Mouse (Mus musculus) kidney, embryonic 14.5 days (tissue): ENCODE measurements around the gene Ppil1. TPM values are rescaled to one million over a fixed set of nuclear protein-coding genes. Genes with fewer than 3 reads are reported as not detected.

Experiments
- ATAC-seq: fragments of 200-750 bp; cut with Nextera tagmentation; 2 replicates; pipeline ENCODE4 v1.8.0; 2017; ENCODE audit warnings: moderate number of reproducible peaks, mild to moderate bottlenecking, moderate TSS enrichment, moderate library complexity; ENCODE audit not compliant: low FRiP score, low TSS enrichment
- H3K27ac ChIP-seq: fragments of 300-500 bp; sonication (generic); 2 replicates; pipeline ENCODE4 v1.5.1; 2014; ENCODE audit warnings: low read depth, mild to moderate bottlenecking, low read length, moderate library complexity, mixed read lengths
- H3K27me3 ChIP-seq: fragments of 300-500 bp; sonication (generic); 2 replicates; pipeline ENCODE4 v1.6.1; 2014; ENCODE audit warnings: mild to moderate bottlenecking, low read length; ENCODE audit not compliant: control insufficient read depth, insufficient read depth
- H3K36me3 ChIP-seq: fragments of 300-500 bp; sonication (generic); 2 replicates; pipeline ENCODE4 v1.6.1; 2014; ENCODE audit warnings: low read length, mixed read lengths; ENCODE audit not compliant: control insufficient read depth, insufficient read depth
- H3K4me1 ChIP-seq: fragments of 300-500 bp; sonication (generic); 2 replicates; pipeline ENCODE4 v1.6.1; 2014; ENCODE audit warnings: low read length, mixed read lengths; ENCODE audit not compliant: control insufficient read depth, insufficient read depth
- H3K4me2 ChIP-seq: fragments of 300-500 bp; sonication (generic); replicated peaks from 2 replicates; pipeline ENCODE4 v1.6.1; 2014; ENCODE audit warnings: low read depth, mild to moderate bottlenecking, low read length
- H3K4me3 ChIP-seq: fragments of 300-500 bp; sonication (generic); 2 replicates; pipeline ENCODE4 v1.5.1; 2014; ENCODE audit warnings: mild to moderate bottlenecking, low read length
- H3K9ac ChIP-seq: fragments of 300-500 bp; sonication (generic); 2 replicates; pipeline ENCODE4 v1.6.1; 2014; ENCODE audit warnings: low read depth, mild to moderate bottlenecking, low read length, moderate library complexity
- H3K9me3 ChIP-seq: fragments of 300-500 bp; sonication (generic); 2 replicates; pipeline ENCODE4 v1.6.1; 2016; ENCODE audit warnings: low read length; ENCODE audit not compliant: control insufficient read depth
- WGBS: fragments of 180-500 bp; shearing (Covaris S2); extraction: QIAGEN DNeasy Blood & Tissue Kit; methylation state at CpG from one replicate; pipeline ENCODE4 v1.1.7; 2014; 5-methylcytosine and 5-hydroxymethylcytosine counted together
- polyA plus RNA-seq: library from polyadenylated mRNA; unstranded; fragments of >200 nt; fragmentation: Nextera tagmentation; extraction: Ambion mirVana; gene quantifications from 2 replicates; pipeline ENCODE4 v1.2.1, GENCODE M21; 2014

Ppil1 gene
- polyA plus RNA-seq, 1 experiment from 2014 or later: 169 TPM

- Histone ChIP-seq H3K4me1 (no peaks in the 10 kb centered on the region), H3K27ac (no peak overlapping the region), H3K36me3 (no peaks in the 10 kb centered on the region), H3K4me3 (no peak overlapping the region), H3K9ac (no peak overlapping the region), H3K4me2 (no peak overlapping the region), H3K27me3 (no peaks in the 10 kb centered on the region), H3K9me3 (no peaks in the 10 kb centered on the region)
- no peak for ATAC-seq
- WGBS: 19% methylated on average over 12 of the region's 12 CpGs
Observed at GRCm38 (mm10) chr17:29213381-29214192, 50.4 kb downstream of the Ppil1 start.

GRCm38 (mm10) chr17:29211836-29212235 is 52.1 kb downstream of the Ppil1 start:
- no peaks in the 10 kb centered on the region for H3K9me3 ChIP-seq
- ATAC-seq: no peak
- H3K27me3 ChIP-seq: no peaks in the 10 kb centered on the region
- no peaks in the 10 kb centered on the region for H3K4me1 ChIP-seq
- H3K27ac ChIP-seq: no peak overlapping the region
- H3K36me3 ChIP-seq: no peaks in the 10 kb centered on the region
- no peak overlapping the region for H3K4me2 ChIP-seq
- WGBS: 52% methylated on average over 7 of the region's 7 CpGs
- H3K4me3 ChIP-seq: no peak overlapping the region
- no peak overlapping the region for H3K9ac ChIP-seq

- ATAC-seq: no peak
- Histone ChIP-seq H3K36me3 (no peaks in the 10 kb centered on the region), H3K4me1 (no peaks in the 10 kb centered on the region), H3K4me3 (no peak overlapping the region), H3K27me3 (no peaks in the 10 kb centered on the region), H3K27ac (no peak overlapping the region), H3K9ac (no peak overlapping the region), H3K4me2 (no peak overlapping the region), H3K9me3 (no peaks in the 10 kb centered on the region)
- WGBS: 98% methylated on average over 3 of the region's 3 CpGs
Observed at GRCm38 (mm10) chr17:29210037-29210436, 53.9 kb downstream of the Ppil1 start.

- Histone ChIP-seq H3K4me1 (no peaks in the 10 kb centered on the region), H3K27me3 (no peaks in the 10 kb centered on the region), H3K9me3 (no peaks in the 10 kb centered on the region), H3K4me3 (no peak overlapping the region), H3K4me2 (no peak overlapping the region), H3K36me3 (no peaks in the 10 kb centered on the region), H3K27ac (no peak overlapping the region), H3K9ac (no peak overlapping the region)
- WGBS: 81% methylated on average over 7 of the region's 7 CpGs
- no peak for ATAC-seq
Observed at GRCm38 (mm10) chr17:29206052-29206451, 57.9 kb downstream of the Ppil1 start.

GRCm38 (mm10) chr17:29202604-29203003 is 61.4 kb downstream of the Ppil1 start:
- no peaks in the 10 kb centered on the region for H3K9me3 ChIP-seq
- no peak overlapping the region for H3K4me2 ChIP-seq
- peaks cover 7% of the 10 kb centered on the region; the same call in 1 of the 2 replicates for H3K4me1 ChIP-seq
- WGBS: 80% methylated on average over 6 of the region's 6 CpGs
- H3K27ac ChIP-seq: no peak overlapping the region
- no peak overlapping the region for H3K9ac ChIP-seq
- no peaks in the 10 kb centered on the region for H3K36me3 ChIP-seq
- ATAC-seq: no peak
- no peaks in the 10 kb centered on the region for H3K27me3 ChIP-seq
- no peak overlapping the region for H3K4me3 ChIP-seq

Other genes starting within 250 kb of the Ppil1 start
- 691 and 760 TPM in 2 replicates for gene Srsf3, start 231.6 kb downstream of the Ppil1 start, polyA plus RNA-seq
- 37.4 and 45.6 TPM in 2 replicates for gene Cdkn1a, start 173.2 kb downstream of the Ppil1 start, polyA plus RNA-seq
- gene Rab44, start 150.0 kb downstream of the Ppil1 start, polyA plus RNA-seq: 0.39 TPM in 1 of 2 replicates, not detected in the other
- 11.3 and 12.3 TPM in 2 replicates for gene Cpne5, start 26.0 kb downstream of the Ppil1 start, polyA plus RNA-seq
- gene BC004004, start 4.6 kb upstream of the Ppil1 start, polyA plus RNA-seq: 59.8 and 63.3 TPM in 2 replicates
- gene Pi16, start 53.5 kb upstream of the Ppil1 start, polyA plus RNA-seq: 0.32 and 0.90 TPM in 2 replicates
- 297 and 364 TPM in 2 replicates for gene Mtch1, start 83.7 kb upstream of the Ppil1 start, polyA plus RNA-seq
- gene Fgd2, start 96.7 kb upstream of the Ppil1 start, polyA plus RNA-seq: 9.5 and 9.6 TPM in 2 replicates
- 12.6 and 15.6 TPM in 2 replicates for gene Pim1, start 226.6 kb upstream of the Ppil1 start, polyA plus RNA-seq